20 mouse cellular contexts compared by ENCODE assay signal in the genomic region with DNA sequence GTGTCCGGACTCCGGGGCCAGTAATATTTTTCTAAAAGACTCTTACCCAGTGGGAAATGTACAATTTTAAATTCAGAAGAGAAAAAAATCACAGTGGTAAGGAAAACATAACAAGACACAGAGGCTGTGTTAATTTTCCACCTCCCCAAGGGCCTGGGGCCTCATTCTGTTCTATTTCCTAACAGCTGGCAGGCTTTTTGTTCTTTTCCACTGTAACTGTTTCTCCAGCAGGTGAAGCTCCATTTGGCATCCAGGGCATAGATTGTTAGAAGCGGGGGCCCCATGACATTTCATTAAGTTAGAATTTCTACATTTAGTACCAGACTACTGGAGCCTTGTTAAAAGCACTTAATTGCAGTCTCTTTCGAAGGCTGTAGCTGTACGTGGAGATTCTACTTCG.
"Had no signal": no experiment of that assay in that cellular context is flagged by ENCODE, and none has a peak within 500 bp of the region (broad histone marks: within the 10 kb centered on the region; RNA-seq: fewer than 3 reads in every experiment).

No protein-coding gene starts in this region.

- DNase-seq: kidney, adult 2 months; kidney, postnatal 25 days; layer of hippocampus, adult 9-11 months; liver; lung, adult 18-20 months; lung, postnatal 14 days; lung, postnatal 4 days; right cerebral cortex, postnatal 4 days; thymus, adult 2 months; thymus, postnatal 14 days; thymus, postnatal 4 days had no signal

- H3K9me3 ChIP-seq: limb, embryonic 10.5 days; limb, embryonic 13.5 days; liver, embryonic 12.5 days; liver, embryonic 15.5 days; midbrain, embryonic 12.5 days; neural tube, embryonic 13.5 days had no signal

- H3K4me1 ChIP-seq: limb, embryonic 10.5 days; liver, embryonic 12.5 days; liver, embryonic 15.5 days; midbrain, embryonic 12.5 days; neural tube, embryonic 13.5 days had no signal

- H3K27me3 ChIP-seq: limb, embryonic 13.5 days; liver, embryonic 12.5 days; liver, embryonic 15.5 days; midbrain, embryonic 12.5 days; neural tube, embryonic 13.5 days had no signal

- H3K4me2 ChIP-seq: limb, embryonic 13.5 days; liver, embryonic 12.5 days; liver, embryonic 15.5 days; midbrain, embryonic 12.5 days; neural tube, embryonic 13.5 days had no signal

- H3K4me3 ChIP-seq: layer of hippocampus, adult 2 months; limb, embryonic 10.5 days; limb, embryonic 13.5 days; liver, embryonic 12.5 days; liver, embryonic 15.5 days; midbrain, embryonic 12.5 days; neural tube, embryonic 13.5 days had no signal

- H3K9ac ChIP-seq: limb, embryonic 13.5 days; liver, embryonic 12.5 days; liver, embryonic 15.5 days; midbrain, embryonic 12.5 days; neural tube, embryonic 13.5 days had no signal

- H3K36me3 ChIP-seq: limb, embryonic 10.5 days; limb, embryonic 13.5 days; liver, embryonic 12.5 days; liver, embryonic 15.5 days; midbrain, embryonic 12.5 days; neural tube, embryonic 13.5 days had no signal

- ATAC-seq: liver, embryonic 12.5 days had no signal

- H3K27ac ChIP-seq: kidney, postnatal 0 days; layer of hippocampus, adult 2 months; limb, embryonic 10.5 days; limb, embryonic 13.5 days; liver, embryonic 12.5 days; liver, embryonic 15.5 days; midbrain, embryonic 12.5 days; neural tube, embryonic 13.5 days; stomach, postnatal 0 days had no signal
